27 mouse cellular contexts compared by ENCODE assay signal in the genomic region with DNA sequence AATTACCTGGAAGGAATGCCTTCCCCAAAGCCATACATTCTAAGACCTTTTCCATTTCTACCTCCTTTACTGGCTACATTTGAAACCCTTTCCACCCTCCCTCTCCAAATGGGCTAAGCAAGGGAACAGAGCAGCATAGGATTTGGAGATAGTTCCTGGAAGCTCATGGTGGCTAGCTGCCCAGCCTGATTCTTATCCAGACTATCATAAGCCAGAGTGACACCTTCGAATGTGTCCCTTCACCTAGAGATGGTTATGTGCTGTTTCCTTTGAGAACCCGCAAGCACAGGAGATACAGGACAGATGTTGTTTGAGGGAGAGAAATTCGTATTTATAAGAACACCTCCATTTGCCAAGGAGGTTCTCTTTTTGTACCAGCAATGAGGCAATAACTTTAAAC.
"Had no signal": no experiment of that assay in that cellular context is flagged by ENCODE, and none has a peak within 500 bp of the region (broad histone marks: within the 10 kb centered on the region; RNA-seq: fewer than 3 reads in every experiment).

No protein-coding gene starts in this region.

- H3K4me3 ChIP-seq: heart, adult 2 months; heart, embryonic 13.5 days; heart, embryonic 15.5 days; hindbrain, embryonic 13.5 days; hindbrain, embryonic 15.5 days; kidney, embryonic 15.5 days; limb, embryonic 13.5 days; limb, embryonic 15.5 days; liver, embryonic 12.5 days had no signal

- H3K4me1 ChIP-seq: heart, embryonic 13.5 days; heart, embryonic 15.5 days; hindbrain, embryonic 13.5 days; hindbrain, embryonic 15.5 days; liver, embryonic 12.5 days had no signal

- DNase-seq: gastrocnemius, postnatal 14 days; gastrocnemius, postnatal 36 days; heart, adult 11 months; heart, adult 2 months; heart, postnatal 14 days; heart, postnatal 36 days; kidney, adult 11 months; kidney, adult 2 months; kidney, adult 9 months; kidney, postnatal 14 days; kidney, postnatal 36 days; layer of hippocampus, adult 9-11 months; layer of hippocampus, postnatal 36 days; left cerebral cortex, postnatal 4 days had no signal

- H3K4me2 ChIP-seq: heart, embryonic 11.5 days; heart, embryonic 13.5 days; heart, embryonic 15.5 days; hindbrain, embryonic 13.5 days; hindbrain, embryonic 15.5 days; kidney, embryonic 15.5 days; limb, embryonic 13.5 days; limb, embryonic 15.5 days; liver, embryonic 12.5 days had no signal

- H3K27me3 ChIP-seq: heart, embryonic 13.5 days; heart, embryonic 15.5 days; hindbrain, embryonic 13.5 days; hindbrain, embryonic 15.5 days; kidney, embryonic 15.5 days; limb, embryonic 15.5 days; liver, embryonic 12.5 days had no signal

- ATAC-seq: hindbrain, postnatal 0 days; intestine, embryonic 16.5 days; liver, embryonic 12.5 days had no signal

- H3K27ac ChIP-seq: heart, adult 2 months; heart, embryonic 13.5 days; heart, embryonic 15.5 days; hindbrain, embryonic 13.5 days; hindbrain, embryonic 15.5 days; hindbrain, postnatal 0 days; kidney, embryonic 15.5 days; kidney, postnatal 0 days; limb, embryonic 13.5 days; limb, embryonic 15.5 days; liver, embryonic 12.5 days; liver, embryonic 14.5 days had no signal

- H3K9me3 ChIP-seq: heart, embryonic 13.5 days; heart, embryonic 15.5 days; hindbrain, embryonic 13.5 days; hindbrain, embryonic 15.5 days; kidney, embryonic 15.5 days; limb, embryonic 13.5 days; limb, embryonic 15.5 days; liver, embryonic 12.5 days had no signal

- H3K9ac ChIP-seq: heart, embryonic 13.5 days; heart, embryonic 15.5 days; hindbrain, embryonic 13.5 days; hindbrain, embryonic 15.5 days; kidney, embryonic 15.5 days; limb, embryonic 13.5 days; limb, embryonic 15.5 days; liver, embryonic 12.5 days; liver, embryonic 14.5 days had no signal

- H3K36me3 ChIP-seq: heart, embryonic 13.5 days; heart, embryonic 15.5 days; hindbrain, embryonic 13.5 days; hindbrain, embryonic 15.5 days; kidney, embryonic 15.5 days; limb, embryonic 13.5 days; limb, embryonic 15.5 days; liver, embryonic 12.5 days had no signal
